Mouse (Mus musculus): ENCODE measurements around the gene Panx2. TPM values are rescaled to one million over a fixed set of nuclear protein-coding genes. Genes with fewer than 3 reads are reported as not detected.
A peak's percentile ranks its signal among the peaks of the same experiment; 100 is the strongest.

Gene Panx2
- polyA plus RNA-seq, 1 experiment, result 2.6 TPM

DNA sequence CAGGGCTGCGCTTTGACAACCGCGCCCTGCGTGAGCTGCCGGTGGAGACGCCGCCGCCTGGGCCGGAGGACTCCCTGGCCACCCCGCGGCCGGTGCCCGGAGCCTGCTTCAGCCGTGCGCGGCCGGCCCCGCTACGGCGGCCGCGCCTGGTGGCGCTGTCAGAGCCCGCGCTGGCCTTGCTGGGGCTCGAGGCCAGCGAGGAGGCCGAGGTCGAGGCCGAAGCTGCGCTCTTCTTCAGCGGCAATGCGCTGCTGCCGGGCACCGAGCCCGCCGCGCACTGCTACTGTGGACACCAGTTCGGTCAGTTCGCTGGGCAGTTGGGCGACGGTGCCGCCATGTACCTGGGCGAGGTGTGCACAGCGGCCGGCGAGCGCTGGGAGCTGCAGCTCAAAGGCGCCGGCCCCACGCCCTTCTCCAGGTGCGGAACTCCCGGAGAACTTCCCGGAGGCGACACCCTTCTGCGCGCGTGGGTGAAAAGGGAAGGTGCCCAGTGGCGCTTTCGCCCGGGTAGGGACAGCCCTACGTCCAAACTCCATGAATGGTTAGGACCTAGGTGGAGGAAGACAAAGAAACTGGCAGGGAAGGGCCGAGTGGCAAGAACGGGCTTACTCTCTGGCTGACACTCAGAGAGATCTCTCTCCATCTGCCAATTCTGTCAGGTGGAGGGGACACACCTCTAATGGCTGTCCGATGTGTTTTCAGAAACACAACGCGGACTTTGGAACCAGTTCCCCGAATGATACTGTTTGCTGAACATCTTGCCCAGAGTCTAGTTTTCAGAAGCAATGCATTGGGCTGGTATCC, 29.9 kb downstream of the Panx2 start:
- H3K27me3 ChIP-seq (ENCODE audit: control insufficient read depth, insufficient read depth, low read length), result no peaks in the 10 kb centered on the region
- H3K4me3 ChIP-seq (ENCODE audit: control insufficient read depth, low read depth, low read length), result peak overlapping the region; percentile 83
- no peak for TF ChIP-seq POLR2A (IDR thresholded peaks at IDR 0.05; ENCODE audit: control insufficient read depth, low read depth, low read length)
- TF ChIP-seq CTCF (IDR thresholded peaks at IDR 0.05; ENCODE audit: control insufficient read depth, insufficient read depth, insufficient replicate concordance, low read depth, low read length), result no peak
- H3K27ac ChIP-seq (ENCODE audit: control insufficient read depth, insufficient read depth, low read depth, low read length), result peak overlapping the region; percentile 52
- no peaks in the 10 kb centered on the region; the same call in 1 of the 2 replicates for H3K36me3 ChIP-seq (ENCODE audit: control insufficient read depth, insufficient read depth, low read length)
- peaks cover 7% of the 10 kb centered on the region for H3K4me1 ChIP-seq (ENCODE audit: control insufficient read depth, insufficient read depth, low read length)

- no peak overlapping the region for H3K27ac ChIP-seq (ENCODE audit: control insufficient read depth, insufficient read depth, low read depth, low read length)
- H3K36me3 ChIP-seq (ENCODE audit: control insufficient read depth, insufficient read depth, low read length), result peaks cover 1% of the 10 kb centered on the region
These were observed 31.1 kb downstream of the Panx2 start for GRCm38 (mm10) chr15:89090662-89091061.

GRCm38 (mm10) chr15:89092181-89092580, 32.6 kb downstream of the Panx2 start:
- H3K4me1 ChIP-seq (ENCODE audit: control insufficient read depth, insufficient read depth, low read length), result peaks cover 7% of the 10 kb centered on the region
- H3K27me3 ChIP-seq (ENCODE audit: control insufficient read depth, insufficient read depth, low read length), result no peaks in the 10 kb centered on the region
- no peak overlapping the region for H3K27ac ChIP-seq (ENCODE audit: control insufficient read depth, insufficient read depth, low read depth, low read length)
- TF ChIP-seq POLR2A (IDR thresholded peaks at IDR 0.05; ENCODE audit: control insufficient read depth, low read depth, low read length), result no peak
- no peak for TF ChIP-seq CTCF (IDR thresholded peaks at IDR 0.05; ENCODE audit: control insufficient read depth, insufficient read depth, insufficient replicate concordance, low read depth, low read length)
- H3K4me3 ChIP-seq (ENCODE audit: control insufficient read depth, low read depth, low read length), result no peak overlapping the region
- H3K36me3 ChIP-seq (ENCODE audit: control insufficient read depth, insufficient read depth, low read length), result peaks cover 1% of the 10 kb centered on the region

More at GRCm38 (mm10) chr15:89090662-89091061, 31.1 kb downstream of the Panx2 start:
- H3K27me3 ChIP-seq (ENCODE audit: control insufficient read depth, insufficient read depth, low read length), result no peaks in the 10 kb centered on the region
- H3K4me3 ChIP-seq (ENCODE audit: control insufficient read depth, low read depth, low read length), result no peak overlapping the region
- no peak for TF ChIP-seq CTCF (IDR thresholded peaks at IDR 0.05; ENCODE audit: control insufficient read depth, insufficient read depth, insufficient replicate concordance, low read depth, low read length)
- no peak for TF ChIP-seq POLR2A (IDR thresholded peaks at IDR 0.05; ENCODE audit: control insufficient read depth, low read depth, low read length)
- peaks cover 7% of the 10 kb centered on the region for H3K4me1 ChIP-seq (ENCODE audit: control insufficient read depth, insufficient read depth, low read length)

GRCm38 (mm10) chr15:89097450-89097849, 37.9 kb downstream of the Panx2 start:
- no peaks in the 10 kb centered on the region for H3K27me3 ChIP-seq (ENCODE audit: control insufficient read depth, insufficient read depth, low read length)
- no peaks in the 10 kb centered on the region for H3K4me1 ChIP-seq (ENCODE audit: control insufficient read depth, insufficient read depth, low read length)
- no peak overlapping the region for H3K27ac ChIP-seq (ENCODE audit: control insufficient read depth, insufficient read depth, low read depth, low read length)
- no peak overlapping the region for H3K4me3 ChIP-seq (ENCODE audit: control insufficient read depth, low read depth, low read length)
- peaks cover 5% of the 10 kb centered on the region for H3K36me3 ChIP-seq (ENCODE audit: control insufficient read depth, insufficient read depth, low read length)
- no peak for TF ChIP-seq CTCF (IDR thresholded peaks at IDR 0.05; ENCODE audit: control insufficient read depth, insufficient read depth, insufficient replicate concordance, low read depth, low read length)
- no peak for TF ChIP-seq POLR2A (IDR thresholded peaks at IDR 0.05; ENCODE audit: control insufficient read depth, low read depth, low read length)

DNA sequence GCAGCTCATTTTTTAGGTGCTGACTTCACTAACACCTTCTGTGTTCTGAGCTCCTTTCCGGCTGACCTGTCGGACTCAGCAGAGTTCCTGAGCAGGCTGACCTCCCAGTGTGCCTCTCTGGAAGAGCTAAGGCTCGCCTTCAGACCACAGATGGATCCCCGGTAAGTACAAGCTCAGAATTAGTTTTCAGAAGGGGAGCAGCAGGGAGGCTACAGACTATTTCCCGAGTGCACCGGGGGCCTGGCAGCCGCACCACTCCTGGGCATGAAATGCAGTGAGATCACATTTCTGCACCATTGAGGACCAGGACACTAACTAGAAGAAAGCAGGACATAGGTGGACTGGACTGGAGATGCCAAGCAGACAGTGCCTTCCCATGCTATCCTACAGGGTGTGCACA, 39.1 kb downstream of the Panx2 start:
- H3K27ac ChIP-seq (ENCODE audit: control insufficient read depth, insufficient read depth, low read depth, low read length), result no peak overlapping the region
- no peak overlapping the region for H3K4me3 ChIP-seq (ENCODE audit: control insufficient read depth, low read depth, low read length)
- peaks cover 5% of the 10 kb centered on the region for H3K36me3 ChIP-seq (ENCODE audit: control insufficient read depth, insufficient read depth, low read length)
- no peak for TF ChIP-seq POLR2A (IDR thresholded peaks at IDR 0.05; ENCODE audit: control insufficient read depth, low read depth, low read length)
- no peak for TF ChIP-seq CTCF (IDR thresholded peaks at IDR 0.05; ENCODE audit: control insufficient read depth, insufficient read depth, insufficient replicate concordance, low read depth, low read length)
- no peaks in the 10 kb centered on the region for H3K27me3 ChIP-seq (ENCODE audit: control insufficient read depth, insufficient read depth, low read length)
- H3K4me1 ChIP-seq (ENCODE audit: control insufficient read depth, insufficient read depth, low read length), result no peaks in the 10 kb centered on the region

DNA sequence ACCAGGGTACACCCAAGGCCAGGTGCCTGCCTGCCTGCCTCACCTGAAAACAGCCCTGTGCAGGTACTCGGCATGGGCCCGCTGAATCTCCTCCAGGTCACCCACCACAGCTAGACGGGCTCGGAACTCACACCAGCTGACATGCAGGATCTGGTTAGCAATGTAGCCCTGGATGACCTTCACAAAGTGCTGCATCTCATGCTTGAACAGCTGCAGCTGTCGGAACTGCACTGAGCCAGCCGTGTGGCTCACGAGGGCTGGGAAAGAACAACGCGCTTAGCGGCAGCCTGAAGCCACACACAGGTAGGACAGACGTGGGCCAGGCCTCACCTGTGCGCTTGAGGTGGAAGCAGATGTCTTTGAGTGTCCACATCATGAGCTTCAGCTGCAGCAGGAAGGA, 41.3 kb downstream of the Panx2 start:
- no peak for TF ChIP-seq CTCF (IDR thresholded peaks at IDR 0.05; ENCODE audit: control insufficient read depth, insufficient read depth, insufficient replicate concordance, low read depth, low read length)
- TF ChIP-seq POLR2A (IDR thresholded peaks at IDR 0.05; ENCODE audit: control insufficient read depth, low read depth, low read length), result no peak
- H3K27me3 ChIP-seq (ENCODE audit: control insufficient read depth, insufficient read depth, low read length), result no peaks in the 10 kb centered on the region
- H3K4me1 ChIP-seq (ENCODE audit: control insufficient read depth, insufficient read depth, low read length), result no peaks in the 10 kb centered on the region
- H3K36me3 ChIP-seq (ENCODE audit: control insufficient read depth, insufficient read depth, low read length), result peaks cover 4% of the 10 kb centered on the region
- no peak overlapping the region for H3K27ac ChIP-seq (ENCODE audit: control insufficient read depth, insufficient read depth, low read depth, low read length)
- no peak overlapping the region for H3K4me3 ChIP-seq (ENCODE audit: control insufficient read depth, low read depth, low read length)

DNA sequence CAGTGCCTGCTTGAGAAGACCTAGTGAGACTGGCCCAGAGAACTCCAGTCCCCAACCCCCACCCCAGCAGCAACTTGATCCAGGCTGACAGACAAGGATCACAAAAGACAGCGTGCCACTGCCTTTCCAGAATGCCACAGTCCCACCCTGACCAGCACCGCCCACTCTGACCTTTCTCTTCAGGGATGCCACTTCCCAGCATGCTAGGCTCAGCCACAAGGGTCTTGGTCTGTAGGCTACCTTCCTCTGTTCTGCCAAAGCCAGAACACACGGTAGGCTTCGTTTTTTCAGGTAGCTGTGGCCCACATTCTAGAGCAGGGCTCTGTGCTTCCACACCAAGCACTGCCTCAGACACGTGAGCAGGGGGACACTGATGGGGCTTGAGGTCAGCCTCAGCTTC, 43.1 kb downstream of the Panx2 start:
- no peak overlapping the region for H3K27ac ChIP-seq (ENCODE audit: control insufficient read depth, insufficient read depth, low read depth, low read length)
- peaks cover 4% of the 10 kb centered on the region for H3K36me3 ChIP-seq (ENCODE audit: control insufficient read depth, insufficient read depth, low read length)
- no peaks in the 10 kb centered on the region for H3K27me3 ChIP-seq (ENCODE audit: control insufficient read depth, insufficient read depth, low read length)
- no peak for TF ChIP-seq POLR2A (IDR thresholded peaks at IDR 0.05; ENCODE audit: control insufficient read depth, low read depth, low read length)
- no peak for TF ChIP-seq CTCF (IDR thresholded peaks at IDR 0.05; ENCODE audit: control insufficient read depth, insufficient read depth, insufficient replicate concordance, low read depth, low read length)
- H3K4me1 ChIP-seq (ENCODE audit: control insufficient read depth, insufficient read depth, low read length), result no peaks in the 10 kb centered on the region
- no peak overlapping the region for H3K4me3 ChIP-seq (ENCODE audit: control insufficient read depth, low read depth, low read length)

Measured in testis, adult 2 months (tissue).